Mouse (Mus musculus) heart, postnatal 25 days (tissue): ENCODE measurements around the gene Cox7b2. TPM values are rescaled to one million over a fixed set of nuclear protein-coding genes. Genes with fewer than 3 reads are reported as not detected.
"Not testable (repeated sequence)": the region's sequence is repeated elsewhere in the genome, so short reads cannot be mapped to it uniquely, and the experiment has no call there.

Experiments
- DNase-seq: peaks from one replicate; pipeline ENCODE4 v3.0.0; 2022; ENCODE audit warnings: low spot score
- intact Hi-C: fragments of 180-260 bp; cut with DNase I; formaldehyde crosslinking; loops from one replicate; pipeline ENCODE4 v1.15.1; 2025
- total RNA-seq, 2 experiments: library from RNA; stranded (reverse); gene quantifications; 2 replicates each; pipeline ENCODE4 v1.2.3; 2021

Cox7b2 gene
- total RNA-seq: not detected

- DNase-seq: no peak
- intact Hi-C loops: no loop called here
These were observed at the start of gene Cox7b2 for GRCm38 (mm10) chr5:71548079-71548478. Cox7b2 (minus strand) TSS chr5:71548205.

- intact Hi-C loops: no loop called here
- DNase-seq: no peak
These were observed 47.3 kb upstream of the Cox7b2 start for GRCm38 (mm10) chr5:71595321-71595720.

- no peak for DNase-seq
- intact Hi-C loops: no loop called here
These were observed 45.8 kb upstream of the Cox7b2 start for GRCm38 (mm10) chr5:71593745-71594255.

- intact Hi-C loops: no loop called here
- no peak for DNase-seq
These were observed 23.7 kb upstream of the Cox7b2 start for GRCm38 (mm10) chr5:71571646-71572237.

GRCm38 (mm10) chr5:71545554-71545953, 2.5 kb downstream of the Cox7b2 start:
- intact Hi-C loops: no loop called here
- no peak for DNase-seq

GRCm38 (mm10) chr5:71525486-71525885, 22.5 kb downstream of the Cox7b2 start:
- intact Hi-C loops: not testable (repeated sequence)

GRCm38 (mm10) chr5:71502058-71502678, 45.8 kb downstream of the Cox7b2 start:
- DNase-seq: no peak
- intact Hi-C loops: loop anchor here (1.0 to 10.0 kb wide), 3 partner anchors 163 to 592 kb away; no protein-coding TSS in a partner anchor

More at GRCm38 (mm10) chr5:71525486-71525885, 22.5 kb downstream of the Cox7b2 start:
- not testable (repeated sequence) for DNase-seq

- no peak for DNase-seq
- intact Hi-C loops: no loop called here
These were observed 52.4 kb downstream of the Cox7b2 start for GRCm38 (mm10) chr5:71495621-71496020.

GRCm38 (mm10) chr5:71456957-71457356, 91.0 kb downstream of the Cox7b2 start:
- intact Hi-C loops: no loop called here
- no peak for DNase-seq

- intact Hi-C loops: no loop called here
These were observed 107.8 kb downstream of the Cox7b2 start for GRCm38 (mm10) chr5:71440174-71440573.

More at GRCm38 (mm10) chr5:71440174-71440573, 107.8 kb downstream of the Cox7b2 start:
- no peak for DNase-seq

Other genes starting within 250 kb of the Cox7b2 start
- under 1 TPM in 1 of 2 experiments, not detected in 1; 0.03 TPM for gene Gabrb1, start 109.9 kb upstream of the Cox7b2 start, total RNA-seq
- gene Gabra4, start 110.1 kb upstream of the Cox7b2 start, total RNA-seq: under 1 TPM in 1 of 2 experiments, not detected in 1; 0.11 TPM